Mouse (Mus musculus) thymus, postnatal 0 days (tissue): Measurements from ENCODE around the gene Clasp1. TPM values are rescaled to one million over a fixed set of nuclear protein-coding genes. Genes with fewer than 3 reads are reported as not detected.
A peak's percentile ranks its signal among the peaks of the same experiment; 100 is the strongest.

Experiments used
- DNase-seq: peaks from one replicate; pipeline ENCODE4 v3.0.0-alpha.2; 2015; ENCODE audit warnings: low spot score
- polyA plus RNA-seq: library from polyadenylated mRNA; unstranded; fragments of >200 nt; fragmentation: Nextera tagmentation; extraction: Ambion mirVana; gene quantifications from 2 replicates; pipeline ENCODE4 v1.2.1, GENCODE M21; 2015

Clasp1 gene
- 21.0 and 31.0 TPM in 2 replicates for polyA plus RNA-seq

DNA sequence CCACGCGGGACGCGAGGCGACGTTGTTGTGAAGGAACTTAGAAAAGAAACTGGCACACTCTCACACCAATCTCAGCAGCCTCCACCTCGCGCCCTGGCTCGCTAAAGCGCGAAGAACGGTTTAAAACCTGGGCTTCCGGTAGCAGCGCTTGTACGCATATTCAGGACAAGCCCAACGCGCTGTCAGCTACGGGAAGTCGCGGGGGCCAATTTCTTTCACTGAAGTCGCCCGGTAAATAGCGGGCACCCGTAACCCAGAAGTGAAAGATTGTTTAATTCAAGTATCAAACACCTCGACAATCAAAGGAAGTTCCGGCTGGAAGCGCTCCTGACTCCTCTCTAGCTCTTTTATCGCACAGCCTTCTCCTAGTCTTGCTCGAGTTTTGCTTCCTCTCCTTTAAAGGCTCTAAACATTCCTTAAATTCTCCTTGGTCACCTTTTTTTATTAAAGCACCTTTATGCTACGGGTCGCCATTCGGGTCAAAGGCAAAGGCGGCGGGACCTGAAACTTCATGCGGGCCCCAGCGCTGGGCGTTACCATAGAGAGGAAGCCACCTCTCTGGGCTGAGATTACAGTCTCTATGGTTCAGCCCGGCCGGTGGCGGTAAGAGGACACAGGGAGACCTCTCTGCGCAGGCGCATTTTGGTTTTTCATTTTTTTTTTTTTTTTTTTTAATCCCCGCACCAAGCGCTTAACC, at the start of gene Clasp1:
Gene Clasp1, plus strand, starts transcription at position 302 of the 697 bp plus-strand sequence.
- DNase-seq = peak; percentile 98

GRCm38 (mm10) chr1:118343649-118344435, 45.0 kb upstream of the Clasp1 start:
- no peak for DNase-seq

DNA sequence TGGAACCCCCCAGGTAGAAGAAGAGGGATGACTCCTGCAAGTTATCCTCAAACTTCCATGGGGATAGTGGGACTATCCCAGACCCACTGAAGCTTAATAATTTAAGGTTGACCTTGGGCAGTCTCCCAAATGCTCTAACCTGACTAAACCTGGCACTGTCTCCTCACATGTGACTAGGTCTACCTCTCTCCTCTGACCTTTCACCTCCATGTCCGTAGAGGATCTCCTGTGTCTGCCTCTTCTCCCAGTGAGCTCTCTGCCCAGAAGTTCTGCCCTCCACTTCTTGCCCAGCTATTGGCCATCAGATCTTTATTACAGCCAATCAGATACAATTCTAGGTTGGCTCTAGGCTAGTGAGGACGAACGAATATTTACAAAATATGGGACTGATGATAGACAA, 38.9 kb upstream of the Clasp1 start:
- no peak for DNase-seq

- no peak for DNase-seq
These were observed 29.6 kb upstream of the Clasp1 start for GRCm38 (mm10) chr1:118359071-118359761.

DNA sequence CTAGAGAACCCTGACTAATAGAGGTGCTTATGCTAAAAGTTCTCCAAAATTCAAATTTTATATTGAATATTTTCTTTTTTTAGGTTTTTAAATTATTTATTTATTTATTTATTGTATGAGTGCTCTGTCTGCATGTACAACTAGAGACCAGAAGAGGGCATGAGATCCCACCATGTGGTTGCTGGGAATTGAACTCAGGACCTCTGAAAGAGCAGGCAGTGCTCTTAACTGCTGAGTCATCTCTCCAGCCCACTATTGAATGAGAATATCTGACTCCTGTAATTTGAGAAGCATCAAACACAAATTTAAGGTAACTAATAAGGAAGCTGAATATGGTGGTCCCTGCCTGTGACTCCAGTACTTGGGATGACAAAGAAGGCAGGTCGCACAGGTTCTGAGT, 20.9 kb upstream of the Clasp1 start:
- peak; percentile 36 for DNase-seq

- DNase-seq = no peak
These were observed 20.0 kb upstream of the Clasp1 start for GRCm38 (mm10) chr1:118368721-118369461.

- DNase-seq = no peak
These were observed 11.1 kb upstream of the Clasp1 start for GRCm38 (mm10) chr1:118377784-118378183.

GRCm38 (mm10) chr1:118380105-118380786, 8.6 kb upstream of the Clasp1 start:
- no peak for DNase-seq

DNA sequence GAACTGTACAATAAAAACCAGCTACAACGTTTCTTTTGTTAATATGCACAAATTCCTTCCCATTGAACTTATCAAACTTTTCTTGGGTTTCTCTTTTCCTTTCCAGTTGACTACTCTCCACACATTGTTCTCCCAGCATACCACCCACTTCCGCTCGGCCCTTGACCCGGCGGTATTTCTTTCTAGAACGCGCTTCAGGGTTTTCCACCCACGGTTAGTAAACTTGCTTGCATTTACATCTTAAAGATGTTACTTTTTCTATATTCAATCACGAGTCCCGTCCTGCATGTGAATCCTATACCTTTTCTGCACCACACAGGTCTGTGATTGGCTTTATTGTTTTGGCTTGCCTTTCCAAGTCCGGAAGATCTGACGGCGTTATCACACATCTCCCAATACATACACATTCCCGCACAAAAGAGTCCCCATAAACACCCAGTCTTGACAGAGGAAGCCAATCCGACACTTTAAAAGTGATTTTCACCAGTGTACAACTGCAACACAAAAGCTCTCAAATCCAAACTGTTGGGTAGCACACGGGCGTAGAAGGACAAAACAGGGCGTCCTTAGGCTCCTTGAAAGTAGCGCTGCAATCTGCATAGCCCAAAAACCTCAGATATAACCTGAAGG, 616 bp upstream of the Clasp1 start:
- DNase-seq = peak; percentile 76

GRCm38 (mm10) chr1:118389454-118390265, 802 bp downstream of the Clasp1 start:
- DNase-seq = peak; percentile 48

DNA sequence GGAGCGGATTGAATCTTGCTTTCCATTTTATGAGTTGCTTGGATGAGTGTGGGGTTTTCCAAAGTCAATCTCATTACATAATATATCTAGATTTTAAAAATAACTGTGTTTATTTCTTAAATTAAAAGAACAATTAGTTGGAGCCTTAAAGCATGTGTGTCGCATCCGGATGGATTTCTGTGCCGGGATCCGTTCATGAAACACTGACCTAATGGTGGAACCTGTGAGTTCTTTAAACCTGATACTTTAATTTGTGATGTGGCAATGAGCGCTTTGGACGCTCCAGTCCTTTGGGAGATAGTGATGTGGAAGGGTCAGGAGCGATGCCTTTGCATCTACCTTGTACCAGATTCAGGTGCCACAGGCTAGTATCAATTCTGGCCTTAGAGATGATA, 1.4 kb downstream of the Clasp1 start:
- DNase-seq = no peak

DNA sequence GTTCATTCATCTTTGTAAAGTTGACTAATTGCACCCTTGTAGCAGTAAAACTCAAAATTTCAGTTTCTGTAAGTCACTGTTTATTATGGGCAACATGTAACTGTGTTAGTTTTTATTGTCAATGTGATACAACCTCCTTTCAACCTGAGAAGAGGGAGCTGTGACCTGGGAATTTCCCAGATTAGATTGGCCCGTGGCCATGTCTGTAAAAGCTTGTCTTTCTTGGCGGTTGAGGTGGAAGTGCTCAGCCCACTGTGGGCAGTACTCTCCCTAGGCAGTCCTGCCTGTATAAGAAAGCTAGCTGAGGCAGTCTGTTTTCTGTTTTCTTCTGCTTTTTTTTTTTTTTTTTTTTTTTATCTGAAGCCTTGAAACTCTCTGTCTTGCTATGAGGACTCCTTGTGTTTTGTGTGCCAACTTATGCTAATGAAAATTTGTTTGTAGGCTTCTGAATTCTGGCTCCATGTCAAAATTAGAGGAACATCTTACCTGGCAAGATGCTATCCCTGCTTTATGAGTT, 2.1 kb downstream of the Clasp1 start:
- no peak for DNase-seq

DNA sequence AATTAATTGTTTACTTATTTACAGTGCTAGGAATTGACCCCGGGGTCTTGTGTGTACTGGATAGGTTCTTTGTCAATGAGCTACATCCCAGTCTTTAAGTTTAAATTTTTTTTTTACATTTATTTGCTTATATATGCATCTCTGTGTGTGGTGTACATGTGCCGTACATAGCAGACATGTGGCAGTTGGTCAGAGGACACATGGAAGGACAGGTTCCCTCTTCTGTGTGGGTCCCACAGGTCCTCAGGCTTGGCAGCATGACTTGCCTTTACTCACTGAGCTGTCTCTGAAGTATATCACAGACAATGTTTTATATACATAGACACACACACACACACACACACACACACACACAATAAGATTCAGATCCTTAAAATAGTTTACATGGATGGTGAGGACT, 3.4 kb downstream of the Clasp1 start:
- no peak for DNase-seq

DNA sequence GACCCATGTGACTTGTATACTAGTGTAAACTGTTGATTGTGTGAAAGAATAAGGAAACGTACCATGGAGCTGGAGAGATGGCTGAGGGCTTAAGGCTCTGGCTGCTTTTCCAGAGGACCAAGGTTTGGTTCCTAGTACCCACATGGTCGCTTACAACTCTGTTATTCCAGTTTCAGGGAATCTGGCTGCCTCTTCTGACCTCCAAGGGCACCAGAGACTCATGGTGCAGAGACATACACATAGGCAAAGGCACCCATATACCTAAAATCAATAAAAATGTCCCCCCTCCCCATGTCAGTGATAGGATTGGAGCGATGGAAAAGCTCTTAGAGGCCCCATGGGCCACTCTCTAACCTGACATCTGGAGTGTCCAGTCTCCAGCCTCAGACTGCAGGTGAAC, 5.1 kb downstream of the Clasp1 start:
- DNase-seq = no peak

- DNase-seq = no peak
These were observed 9.0 kb downstream of the Clasp1 start for GRCm38 (mm10) chr1:118397866-118398265.

GRCm38 (mm10) chr1:118398567-118398966, 9.7 kb downstream of the Clasp1 start:
- DNase-seq = no peak

DNA sequence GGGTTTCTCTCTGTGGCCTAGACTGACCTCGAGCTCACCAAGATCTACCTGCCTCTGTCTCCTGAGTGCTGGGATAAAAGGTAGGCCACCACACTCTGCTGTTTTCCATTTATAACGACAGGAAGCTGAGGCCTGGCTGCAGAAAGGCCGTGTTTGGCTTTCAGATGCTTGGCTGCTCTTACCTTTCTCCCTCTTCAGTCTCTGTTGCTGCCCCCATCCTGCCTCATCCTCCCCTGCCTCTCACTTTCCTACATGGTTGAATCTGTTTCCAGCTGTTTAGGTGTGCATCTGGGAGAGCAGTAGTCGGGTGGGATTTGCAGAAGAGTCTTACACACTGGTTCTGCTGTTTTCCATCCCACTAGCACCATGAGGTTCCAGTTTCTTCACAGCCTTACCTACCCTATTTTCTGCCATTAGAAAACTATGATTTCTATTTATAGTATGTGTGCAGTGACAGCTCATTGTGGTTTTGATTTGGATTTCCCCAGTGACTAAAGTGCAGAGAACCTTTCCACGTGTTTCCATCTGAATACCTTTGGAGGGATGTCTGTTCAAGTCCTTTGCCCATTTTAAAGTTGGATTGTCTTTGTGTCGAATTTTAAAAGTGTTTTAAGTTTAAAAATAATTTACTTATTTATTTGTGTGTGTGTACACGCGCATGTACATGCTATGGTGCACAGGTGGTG, 10.9 kb downstream of the Clasp1 start:
- no peak for DNase-seq

DNA sequence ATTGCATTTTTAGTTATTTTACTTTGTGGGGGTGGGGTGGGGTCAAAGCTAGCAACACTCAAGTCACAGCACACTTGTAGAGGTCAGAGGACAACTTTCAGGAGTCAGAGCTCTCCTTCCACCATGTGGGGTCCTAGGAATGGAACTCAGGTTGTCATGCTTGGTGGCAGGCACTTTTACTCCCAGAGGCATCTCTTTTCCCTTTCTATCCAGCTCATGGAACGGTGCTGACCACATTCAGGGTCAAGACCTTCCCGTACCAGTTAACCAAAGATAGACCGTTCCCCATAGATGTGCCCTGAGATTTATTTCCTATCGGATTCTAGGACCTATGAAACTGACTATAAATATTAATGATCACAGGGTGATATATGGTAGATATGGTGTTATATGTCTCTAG, 13.1 kb downstream of the Clasp1 start:
- no peak for DNase-seq

DNA sequence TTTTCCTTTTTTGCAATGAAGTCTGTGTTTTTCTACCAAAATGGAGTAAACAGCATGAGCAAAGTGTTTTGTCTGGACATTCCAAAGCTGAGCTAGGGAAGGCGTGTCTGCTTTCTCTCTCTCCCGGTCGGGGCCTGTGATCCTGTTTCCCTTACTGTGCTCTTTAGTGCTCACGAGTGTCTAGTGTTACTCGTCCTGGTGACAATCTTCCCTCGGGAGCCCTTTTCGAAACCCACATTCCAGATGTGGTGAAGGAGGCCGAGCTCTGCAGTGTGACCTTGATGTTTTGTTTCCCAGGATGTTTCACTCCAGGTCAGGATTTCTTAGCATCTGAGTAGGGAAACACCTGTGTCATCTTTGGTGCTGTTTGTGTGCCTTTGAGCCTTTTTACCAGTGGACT, 13.7 kb downstream of the Clasp1 start:
- DNase-seq = no peak
